Mouse (Mus musculus) limb, embryonic 10.5 days (tissue): ENCODE measurements around the gene Cfap299. TPM values are rescaled to one million over a fixed set of nuclear protein-coding genes. Genes with fewer than 3 reads are reported as not detected.

Experiments
- DNase-seq: peaks from one replicate; pipeline ENCODE4 v3.0.0-alpha.2; 2017; ENCODE audit warnings: low spot score
- H3K27ac ChIP-seq: fragments of 300-500 bp; sonication (generic); 2 replicates; pipeline ENCODE4 v1.5.1; 2016; ENCODE audit warnings: mild to moderate bottlenecking
- H3K27me3 ChIP-seq: fragments of 300-500 bp; sonication (generic); 2 replicates; pipeline ENCODE4 v1.6.1; 2016; ENCODE audit warnings: low read depth, mild to moderate bottlenecking; ENCODE audit not compliant: poor library complexity, severe bottlenecking
- H3K36me3 ChIP-seq: fragments of 300-500 bp; sonication (generic); 2 replicates; pipeline ENCODE4 v1.6.1; 2016; ENCODE audit warnings: mild to moderate bottlenecking, moderate library complexity
- H3K4me1 ChIP-seq: fragments of 300-500 bp; sonication (generic); 2 replicates; pipeline ENCODE4 v1.6.1; 2016
- H3K4me3 ChIP-seq: fragments of 300-500 bp; sonication (generic); 2 replicates; pipeline ENCODE4 v1.5.1; 2016; ENCODE audit warnings: mild to moderate bottlenecking, moderate library complexity
- H3K9me3 ChIP-seq: fragments of 300-500 bp; sonication (generic); replicated peaks from 2 replicates; pipeline ENCODE4 v1.6.1; 2016; ENCODE audit warnings: mild to moderate bottlenecking
- WGBS: fragments of 180-500 bp; shearing (Covaris S2); methylation state at CpG from one replicate; pipeline ENCODE4 v1.1.7; 2016; 5-methylcytosine and 5-hydroxymethylcytosine counted together
- polyA plus RNA-seq: library from polyadenylated mRNA; unstranded; fragments of >200 nt; fragmentation: Nextera tagmentation; extraction: Ambion mirVana; gene quantifications from 2 replicates; pipeline ENCODE4 v1.2.1, GENCODE M21; 2016

Cfap299 gene
- polyA plus RNA-seq, 1 experiment from 2014 or later = 0.16 TPM

DNA sequence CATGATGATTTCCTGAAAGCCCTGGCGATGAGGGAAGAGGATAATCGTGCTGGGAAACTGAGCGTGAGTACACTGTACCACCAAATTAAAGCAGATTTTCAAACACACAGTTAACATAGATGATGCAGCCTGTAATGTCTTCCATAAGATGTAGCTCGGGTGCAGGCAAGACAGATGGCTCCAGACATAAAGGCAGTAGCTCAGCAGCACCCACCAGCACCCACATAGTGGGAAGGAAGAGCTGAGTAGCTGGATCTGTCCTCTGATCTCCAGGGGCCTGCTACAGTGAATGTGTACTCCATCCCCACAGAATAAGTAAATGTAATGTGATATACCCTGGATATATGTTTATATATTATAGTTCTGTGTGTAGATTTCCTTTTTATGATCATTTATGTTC is 169.2 kb downstream of the Cfap299 start:
- DNase-seq = no peak
- Histone ChIP-seq H3K27ac (no peak overlapping the region), H3K9me3 (no peaks in the 10 kb centered on the region), H3K4me1 (no peaks in the 10 kb centered on the region), H3K36me3 (no peaks in the 10 kb centered on the region), H3K27me3 (no peaks in the 10 kb centered on the region), H3K4me3 (no peak overlapping the region)
- WGBS = 88% methylated on average over 4 of the region's 4 CpGs

DNA sequence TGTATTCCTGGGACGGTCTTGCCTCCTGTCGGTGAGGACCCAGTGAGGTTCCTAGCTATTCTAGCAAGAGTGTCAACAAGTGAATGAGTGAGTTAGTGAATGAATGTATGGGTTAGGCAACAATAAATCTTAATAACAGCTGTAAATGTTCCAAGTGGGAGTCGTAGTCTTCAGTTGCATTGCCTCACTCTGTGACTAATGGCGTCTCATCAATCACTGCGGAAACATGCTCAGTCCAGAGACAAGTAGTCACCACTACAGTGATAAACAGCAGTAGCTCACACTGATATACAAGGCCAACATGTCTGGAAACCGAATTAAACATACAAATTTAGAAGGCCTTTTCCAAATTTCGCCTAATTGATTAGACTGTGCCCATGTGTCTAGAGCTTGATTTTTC is 187.1 kb downstream of the Cfap299 start:
- no peaks in the 10 kb centered on the region for H3K9me3 ChIP-seq
- DNase-seq = no peak
- no peaks in the 10 kb centered on the region for H3K4me1 ChIP-seq
- WGBS = 74% methylated on average over 7 of the region's 7 CpGs
- no peaks in the 10 kb centered on the region for H3K27me3 ChIP-seq
- H3K27ac ChIP-seq = no peak overlapping the region
- H3K36me3 ChIP-seq = no peaks in the 10 kb centered on the region
- H3K4me3 ChIP-seq = no peak overlapping the region

DNA sequence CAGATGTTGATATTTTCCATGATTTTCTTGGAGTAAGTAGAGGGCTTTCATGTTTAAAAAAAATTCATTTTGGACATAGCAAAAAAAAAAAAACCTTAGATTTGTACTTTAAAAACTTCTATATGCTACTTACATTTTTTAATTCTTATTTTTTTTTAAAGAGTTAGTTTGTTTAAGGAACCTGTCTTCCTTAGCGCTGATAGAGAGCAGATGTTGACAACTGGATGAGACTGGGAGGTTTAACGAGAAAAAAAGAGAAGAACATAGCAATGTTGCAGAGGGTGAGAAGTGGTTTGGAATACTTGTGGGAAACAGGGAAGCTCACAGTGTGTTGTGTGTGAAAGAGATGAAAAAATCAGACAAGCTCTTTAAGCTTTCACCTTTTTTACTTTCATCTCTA is 191.0 kb downstream of the Cfap299 start:
- WGBS = 69% methylated on average over 2 of the region's 2 CpGs

DNA sequence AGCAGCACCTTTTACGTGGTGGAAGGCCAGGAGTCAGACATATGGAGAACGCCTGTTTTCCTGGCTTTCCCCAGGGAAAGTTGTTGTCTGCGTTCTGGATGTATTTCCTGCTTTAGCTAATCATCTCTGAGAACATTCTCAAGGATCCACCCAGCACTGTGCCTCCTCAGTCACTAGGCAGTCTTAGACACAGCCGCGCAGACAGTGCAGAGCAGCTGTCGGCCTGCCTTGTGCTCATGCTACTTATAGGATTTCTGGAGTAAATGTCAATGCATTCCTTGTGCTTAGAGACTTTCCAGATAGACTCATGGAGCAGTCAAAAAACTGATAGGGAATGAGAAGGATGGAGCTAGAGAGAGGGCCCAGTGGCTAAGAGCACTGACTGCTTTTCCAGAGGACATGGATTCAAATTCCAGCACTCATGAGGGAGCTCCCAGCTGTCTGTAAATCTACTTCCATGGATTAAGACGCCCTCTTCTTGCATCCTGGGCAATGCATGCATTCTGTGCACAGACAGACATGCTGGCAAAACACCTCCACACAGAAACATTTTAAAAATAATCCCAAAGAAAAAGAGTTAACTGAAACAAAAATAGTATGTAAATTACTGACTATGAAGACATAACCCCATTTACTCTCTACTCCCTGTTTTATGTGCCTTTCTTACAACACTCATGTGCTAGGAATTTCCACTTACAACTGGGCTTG is 193.3 kb downstream of the Cfap299 start:
- no peak overlapping the region for H3K4me3 ChIP-seq
- H3K36me3 ChIP-seq = no peaks in the 10 kb centered on the region
- H3K27me3 ChIP-seq = no peaks in the 10 kb centered on the region
- no peak overlapping the region for H3K27ac ChIP-seq
- no peaks in the 10 kb centered on the region for H3K9me3 ChIP-seq
- no peak for DNase-seq
- no peaks in the 10 kb centered on the region for H3K4me1 ChIP-seq
- 91% methylated on average over 7 of the region's 7 CpGs for WGBS

More for the DNA sequence above, 191.0 kb downstream of the Cfap299 start:
- Histone ChIP-seq H3K4me1 (no peaks in the 10 kb centered on the region), H3K27me3 (no peaks in the 10 kb centered on the region), H3K4me3 (no peak overlapping the region), H3K27ac (no peak overlapping the region), H3K36me3 (no peaks in the 10 kb centered on the region), H3K9me3 (no peaks in the 10 kb centered on the region)
- DNase-seq = no peak

DNA sequence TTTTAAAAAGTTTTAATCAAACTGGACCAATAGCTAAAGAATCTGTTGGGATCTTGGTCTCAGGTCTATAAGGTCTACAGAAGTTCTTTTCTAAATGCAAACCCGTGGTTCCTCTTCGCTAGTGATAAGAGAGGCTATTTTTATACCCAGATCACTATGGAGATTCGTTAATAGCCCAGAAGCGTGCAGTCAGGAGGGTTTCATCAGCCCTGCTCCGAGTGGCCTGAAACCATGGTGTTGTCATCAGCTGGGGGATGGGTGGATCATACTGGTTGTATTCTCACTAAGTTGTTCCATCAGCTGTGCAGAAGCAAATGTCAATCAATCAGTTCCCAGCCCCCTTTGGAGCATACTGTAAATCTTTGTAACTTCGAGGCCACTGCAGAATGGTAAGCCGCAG is 193.9 kb downstream of the Cfap299 start:
- Histone ChIP-seq H3K9me3 (no peaks in the 10 kb centered on the region), H3K4me1 (no peaks in the 10 kb centered on the region), H3K27me3 (no peaks in the 10 kb centered on the region), H3K4me3 (no peak overlapping the region), H3K27ac (no peak overlapping the region), H3K36me3 (no peaks in the 10 kb centered on the region)
- no peak for DNase-seq
- whole genome bisulfite sequencing = 89% methylated on average over 7 of the region's 7 CpGs

DNA sequence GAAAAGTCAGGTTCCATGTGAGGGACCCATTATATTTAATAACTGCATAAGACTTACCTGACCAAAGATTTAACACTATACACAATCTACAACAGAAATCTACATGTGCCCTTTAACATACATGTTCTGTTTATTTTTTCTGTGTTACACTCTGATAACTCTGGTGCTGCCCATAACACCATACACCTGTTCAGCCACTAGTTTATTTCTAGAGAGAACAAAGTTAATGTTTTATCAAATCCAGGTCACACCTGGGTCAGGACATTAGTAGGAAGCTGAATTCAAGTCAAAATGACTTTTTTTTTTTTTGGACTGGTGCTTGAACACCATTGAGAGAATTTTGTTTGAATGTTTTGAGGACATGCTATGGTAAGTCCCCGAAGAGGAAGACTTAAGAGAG is 194.7 kb downstream of the Cfap299 start:
- no peaks in the 10 kb centered on the region for H3K4me1 ChIP-seq
- H3K27me3 ChIP-seq = no peaks in the 10 kb centered on the region
- H3K36me3 ChIP-seq = no peaks in the 10 kb centered on the region
- no peaks in the 10 kb centered on the region for H3K9me3 ChIP-seq
- WGBS = 94% methylated on average over 1 of the region's 1 CpGs
- H3K27ac ChIP-seq = no peak overlapping the region
- DNase-seq = no peak
- no peak overlapping the region for H3K4me3 ChIP-seq

DNA sequence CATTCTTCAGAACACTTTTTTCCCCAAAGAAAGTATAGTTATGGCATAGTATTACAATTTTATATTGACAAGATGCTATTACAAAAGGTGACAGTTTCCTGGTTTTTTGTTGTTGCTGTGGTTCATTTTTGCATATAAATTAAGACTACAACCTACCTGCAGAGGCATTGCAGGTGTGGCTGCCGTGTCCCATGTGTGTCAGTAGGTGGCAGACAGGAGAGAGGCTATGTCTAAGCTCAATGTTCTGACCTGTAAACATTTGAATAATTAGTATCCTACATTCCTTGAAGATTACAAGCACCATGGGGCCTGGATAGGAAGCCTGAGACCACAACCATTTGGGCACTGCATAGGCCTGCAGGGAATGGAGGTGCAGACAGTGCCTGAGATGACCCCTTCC is 212.2 kb downstream of the Cfap299 start:
- Histone ChIP-seq H3K27ac (no peak overlapping the region), H3K9me3 (no peaks in the 10 kb centered on the region), H3K4me1 (no peaks in the 10 kb centered on the region), H3K4me3 (no peak overlapping the region), H3K36me3 (no peaks in the 10 kb centered on the region), H3K27me3 (no peaks in the 10 kb centered on the region)
- 81% methylated on average over 1 of the region's 1 CpGs for WGBS
- DNase-seq = no peak

DNA sequence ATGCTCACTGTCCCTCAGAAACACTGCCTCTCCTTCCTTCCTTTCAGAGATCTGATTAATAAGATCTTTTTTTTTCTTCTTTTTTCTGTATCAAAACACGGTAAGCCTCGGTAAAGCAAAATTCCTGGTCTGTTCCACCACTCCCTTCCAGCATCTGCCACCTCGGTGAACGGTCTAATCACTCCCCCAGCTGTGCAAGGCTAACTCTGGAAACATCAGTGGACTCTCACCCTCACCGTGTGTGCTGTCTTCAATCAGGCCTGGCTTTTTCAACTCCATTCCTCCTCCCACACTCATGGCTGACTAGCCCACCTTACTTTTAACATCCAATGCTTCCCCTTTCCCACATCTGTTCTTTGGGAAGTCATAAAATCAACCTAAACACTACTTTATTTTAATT is 221.2 kb downstream of the Cfap299 start:
- Histone ChIP-seq H3K27ac (no peak overlapping the region), H3K4me3 (no peak overlapping the region), H3K9me3 (no peaks in the 10 kb centered on the region), H3K4me1 (peaks cover 16% of the 10 kb centered on the region), H3K36me3 (no peaks in the 10 kb centered on the region), H3K27me3 (no peaks in the 10 kb centered on the region)
- DNase-seq = peak; percentile 37
- WGBS = 47% methylated on average over 5 of the region's 5 CpGs

DNA sequence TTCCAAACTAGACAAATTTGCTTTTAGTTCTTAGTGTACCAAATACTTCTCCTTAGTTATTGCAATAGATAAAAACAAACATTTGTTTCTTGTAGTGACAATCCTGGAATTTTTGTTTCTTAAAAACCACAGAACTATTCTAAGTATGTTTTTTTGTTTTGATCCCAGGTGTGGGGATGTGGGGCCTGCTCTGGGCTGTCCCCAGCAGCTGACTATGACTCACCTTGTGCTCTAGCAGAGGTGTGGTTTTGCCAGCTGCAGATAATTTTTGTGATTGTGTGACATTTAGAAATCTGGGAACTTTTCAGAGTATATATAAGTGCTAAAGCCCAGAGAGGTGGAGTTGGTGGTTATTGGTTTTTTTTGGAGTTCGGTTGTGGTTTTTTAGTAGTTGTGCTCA is 221.8 kb downstream of the Cfap299 start:
- Histone ChIP-seq H3K9me3 (no peaks in the 10 kb centered on the region), H3K36me3 (no peaks in the 10 kb centered on the region), H3K4me3 (no peak overlapping the region), H3K27me3 (no peaks in the 10 kb centered on the region), H3K27ac (no peak overlapping the region), H3K4me1 (peaks cover 16% of the 10 kb centered on the region)
- no peak for DNase-seq
- WGBS = 88% methylated on average over 1 of the region's 1 CpGs

DNA sequence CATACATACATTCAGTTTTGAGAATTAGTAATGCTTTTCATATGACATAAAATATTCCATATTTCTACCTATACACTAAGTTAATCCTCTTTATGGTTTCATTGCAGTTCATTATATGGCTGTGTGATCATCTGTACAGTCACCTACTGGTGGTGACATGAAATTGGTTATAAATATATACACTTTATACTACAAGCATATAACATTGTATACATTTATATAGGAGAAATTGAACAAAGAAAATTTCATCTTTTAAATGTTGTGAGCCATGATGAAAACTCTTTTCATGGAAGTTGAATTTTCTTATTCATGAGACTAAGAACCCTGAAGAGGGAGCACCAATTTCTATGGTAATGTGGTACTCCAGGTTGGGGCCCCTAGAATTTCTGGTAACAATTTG is 223.3 kb downstream of the Cfap299 start, which contains the start of gene Gm11111:
TSS of gene Gm11111 (plus strand) at position 301 of the 400 bp plus-strand sequence.
- H3K4me3 ChIP-seq = no peak within 1 kb of the TSS
- no peaks in the 10 kb centered on the region for H3K27me3 ChIP-seq
- H3K36me3 ChIP-seq = no peaks in the 10 kb centered on the region
- H3K9me3 ChIP-seq = no peaks in the 10 kb centered on the region
- 0 out of 2 replicates have a peak within 1 kb of the TSS, but pooled peaks have one; percentile 10 for H3K27ac ChIP-seq
- DNase-seq = no peak
- peaks cover 16% of the 10 kb centered on the region for H3K4me1 ChIP-seq

DNA sequence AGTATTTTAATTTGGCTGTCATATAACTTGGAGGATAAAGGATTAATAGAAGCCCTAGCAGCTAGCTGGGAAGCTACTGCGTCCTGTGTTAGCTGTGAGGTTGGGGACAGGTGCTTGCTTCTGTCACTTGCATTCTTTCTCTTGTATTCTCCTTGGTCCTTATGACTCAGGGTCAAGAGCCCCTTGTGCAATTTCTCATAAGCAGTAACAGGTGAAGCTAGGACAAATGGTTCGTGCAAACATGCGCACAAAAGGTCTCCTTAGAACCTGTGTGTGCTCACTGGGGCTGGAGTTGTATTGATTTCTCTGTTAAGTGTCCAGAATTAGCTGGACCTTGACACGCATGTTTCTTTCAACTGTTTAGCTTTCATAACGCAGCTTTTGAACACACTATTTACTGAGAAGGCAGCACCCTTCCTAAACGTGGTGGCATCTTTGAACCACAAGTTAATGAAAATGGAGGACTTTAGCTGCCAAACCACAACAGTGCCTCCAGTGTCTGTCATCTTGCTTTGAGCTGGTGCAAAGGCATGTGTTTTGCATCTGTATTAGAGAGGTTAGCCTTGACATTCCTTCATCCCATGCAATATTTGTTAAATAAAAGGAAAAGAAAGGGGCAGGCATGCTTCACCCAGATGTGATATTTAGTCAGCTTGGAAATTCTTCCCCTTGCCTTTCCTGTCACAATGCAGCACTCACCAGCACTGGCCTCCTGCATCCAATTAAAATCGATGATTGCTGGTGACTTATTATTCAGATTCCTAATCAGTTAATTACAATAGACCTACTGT is 223.9 kb downstream of the Cfap299 start:
- H3K27ac ChIP-seq = 0 out of 2 replicates have a peak overlapping the region, but pooled peaks have one; percentile 10
- H3K27me3 ChIP-seq = no peaks in the 10 kb centered on the region
- DNase-seq = no peak
- 61% methylated on average over 7 of the region's 7 CpGs for WGBS
- H3K9me3 ChIP-seq = no peaks in the 10 kb centered on the region
- H3K4me3 ChIP-seq = no peak overlapping the region
- H3K36me3 ChIP-seq = no peaks in the 10 kb centered on the region
- H3K4me1 ChIP-seq = peaks cover 16% of the 10 kb centered on the region

DNA sequence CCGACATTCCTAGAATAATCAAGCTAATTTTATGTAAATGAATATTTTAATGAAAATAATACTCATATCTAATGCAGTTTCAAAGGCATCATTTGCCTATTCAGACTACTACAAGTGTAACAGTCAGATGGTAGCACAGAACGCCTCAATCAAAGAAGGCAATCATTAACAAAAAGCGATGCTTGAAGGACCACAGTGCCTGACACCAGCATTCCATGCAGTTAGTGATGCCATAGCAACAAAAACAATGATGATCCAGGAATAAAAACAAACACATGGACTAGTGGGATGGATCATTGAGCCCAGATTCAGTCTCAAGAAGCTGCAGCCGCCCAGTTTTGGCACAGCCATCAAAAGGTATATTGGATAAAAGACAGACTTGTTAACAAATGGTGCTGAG is 232.2 kb downstream of the Cfap299 start:
- no peak for DNase-seq
- no peaks in the 10 kb centered on the region for H3K4me1 ChIP-seq
- no peak overlapping the region for H3K4me3 ChIP-seq
- H3K27me3 ChIP-seq = no peaks in the 10 kb centered on the region
- no peak overlapping the region for H3K27ac ChIP-seq
- WGBS = 93% methylated on average over 4 of the region's 4 CpGs
- H3K36me3 ChIP-seq = no peaks in the 10 kb centered on the region
- no peaks in the 10 kb centered on the region for H3K9me3 ChIP-seq

DNA sequence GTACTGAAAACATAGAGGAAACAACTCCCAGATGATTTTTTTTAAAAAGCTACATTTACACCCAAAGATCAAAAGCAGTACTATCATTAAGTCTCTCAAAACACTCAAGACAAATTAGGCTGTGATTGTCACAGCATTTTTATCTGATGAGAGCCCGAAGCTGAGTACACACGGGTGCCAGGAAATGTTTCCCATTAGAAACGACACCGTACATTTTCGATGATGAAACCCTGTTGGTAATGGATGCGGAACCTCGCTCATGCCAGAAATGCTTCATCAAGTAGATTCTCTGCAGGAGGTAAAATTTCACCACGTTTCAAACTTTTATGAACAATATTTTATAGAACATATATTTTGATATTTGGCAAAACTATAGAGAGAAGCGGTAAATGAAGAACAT is 233.7 kb downstream of the Cfap299 start:
- Histone ChIP-seq H3K36me3 (no peaks in the 10 kb centered on the region), H3K27ac (no peak overlapping the region), H3K4me1 (peaks cover 3% of the 10 kb centered on the region; the same call in 1 of the 2 replicates), H3K4me3 (no peak overlapping the region), H3K9me3 (no peaks in the 10 kb centered on the region), H3K27me3 (no peaks in the 10 kb centered on the region)
- 82% methylated on average over 9 of the region's 9 CpGs for WGBS
- no peak for DNase-seq
